Mouse (Mus musculus): ENCODE measurements at regions not wholly inside any gene's neighbourhood (a gene's known extent, or its start where the extent isn't known, plus 50 kb on each side); places are given as distances from the start of the nearest gene placed in this dataset.
A peak's percentile ranks its signal among the peaks of the same experiment; 100 is the strongest.
"Not testable (repeated sequence)": the region's sequence is repeated elsewhere in the genome, so short reads cannot be mapped to it uniquely, and the experiment has no call there.

- DNase-seq, result no peak
Observed at GRCm38 (mm10) chr17:79977154-79977571, 81.2 kb upstream of the Atl2 start.

GRCm38 (mm10) chr17:79976518-79977100, 80.7 kb upstream of the Atl2 start:
- no peak for DNase-seq

- DNase-seq, result no peak
Observed at GRCm38 (mm10) chr17:79975997-79976443, 80.1 kb upstream of the Atl2 start.

GRCm38 (mm10) chr17:79975150-79975757, 79.3 kb upstream of the Atl2 start:
- DNase-seq, result not testable (repeated sequence)

- no peak for DNase-seq
Observed at GRCm38 (mm10) chr17:79971721-79972336, 75.9 kb upstream of the Atl2 start.

GRCm38 (mm10) chr17:79969500-79969972, 73.6 kb upstream of the Atl2 start:
- DNase-seq, result no peak

- no peak for DNase-seq
Observed at GRCm38 (mm10) chr17:79968819-79969218, 72.9 kb upstream of the Atl2 start.

- no peak for DNase-seq
Observed at GRCm38 (mm10) chr17:79966981-79967380, 71.1 kb upstream of the Atl2 start.

- DNase-seq, result no peak
Observed at GRCm38 (mm10) chr17:79965625-79966024, 69.7 kb upstream of the Atl2 start.

- no peak for DNase-seq
Observed at GRCm38 (mm10) chr17:79964850-79965249, 68.9 kb upstream of the Atl2 start.

- DNase-seq, result no peak
Observed at GRCm38 (mm10) chr17:79963330-79963729, 67.4 kb upstream of the Atl2 start.

GRCm38 (mm10) chr17:79961391-79961790, 65.5 kb upstream of the Atl2 start:
- DNase-seq, result no peak

- DNase-seq, result no peak
Observed at GRCm38 (mm10) chr17:79960688-79961087, 64.8 kb upstream of the Atl2 start.

GRCm38 (mm10) chr17:79955267-79955666, 59.3 kb upstream of the Atl2 start:
- no peak for DNase-seq

- DNase-seq, result no peak
Observed at GRCm38 (mm10) chr17:79954624-79955244, 58.8 kb upstream of the Atl2 start.

GRCm38 (mm10) chr17:79948591-79949475, 52.9 kb upstream of the Atl2 start:
- peak; percentile 77 for DNase-seq
